In the genomic region with DNA sequence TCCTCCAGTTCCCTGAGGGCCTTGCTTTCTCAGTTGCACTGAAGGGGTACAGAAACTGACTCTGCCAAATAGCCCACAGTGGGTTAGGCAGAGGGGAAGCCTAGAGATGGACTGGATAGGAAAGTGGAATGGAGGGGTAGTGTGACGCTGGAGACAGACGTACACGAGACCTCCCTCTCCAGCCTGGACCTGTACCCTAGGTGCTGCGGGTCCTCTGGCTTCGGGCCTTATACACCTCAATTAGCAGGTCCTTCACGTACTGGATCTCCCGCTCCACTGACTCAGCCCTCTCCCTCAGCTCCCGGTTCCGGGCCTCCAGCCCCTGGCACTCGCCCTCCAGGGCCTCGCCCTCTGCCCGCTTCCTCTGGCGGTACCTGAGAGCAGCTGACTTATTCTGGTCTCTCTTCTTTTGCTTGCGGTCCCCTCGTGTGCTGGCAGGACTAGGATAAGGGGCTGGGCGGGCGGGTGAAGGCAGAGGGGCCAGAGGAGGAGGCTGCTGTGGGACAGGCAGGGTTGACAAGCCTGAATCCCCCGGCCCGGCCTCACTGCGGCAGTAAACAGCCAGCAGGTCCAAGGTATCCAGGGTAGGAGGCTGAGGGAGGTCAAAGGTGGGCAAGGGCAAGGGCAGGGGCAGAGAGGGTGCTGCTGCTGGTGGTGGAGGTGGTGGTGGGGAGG, we compare ENCODE assay signal across 16 mouse cellular contexts. TPM values are rescaled to one million over a fixed set of nuclear protein-coding genes. Genes with fewer than 3 reads are reported as not detected.
DNase-seq lines count a peak whose midpoint lies in the region; TF ChIP-seq lines count a peak whose summit lies in the region.
"Had no signal": no experiment of that assay in that cellular context is flagged by ENCODE, and none has a peak within 500 bp of the region (broad histone marks: within the 10 kb centered on the region; RNA-seq: fewer than 3 reads in every experiment).

No protein-coding gene starts in this region.

- H3K4me3 ChIP-seq in kidney, adult 2 months (ENCODE audit: insufficient read depth, low read depth, low read length), result no peak overlapping the region
- H3K4me3 ChIP-seq in testis, adult 2 months (ENCODE audit: control insufficient read depth, low read depth, low read length), result peak overlapping the region; percentile 58
- H3K4me3 ChIP-seq: forebrain, embryonic 13.5 days; heart, embryonic 12.5 days; layer of hippocampus, adult 2 months; left cerebral cortex, adult 2 months; limb, embryonic 15.5 days; lung, embryonic 15.5 days; midbrain, embryonic 10.5 days had no signal

- intact Hi-C loops in left cerebral cortex, postnatal 25 days (cut with DNase I), result loop anchor here (5.0 kb wide), 1 partner anchor 40 kb away; no protein-coding TSS in a partner anchor

- WGBS in kidney, adult 2 months, result 88% methylated on average over 20 of the region's 20 CpGs

- peaks cover 10% of the 10 kb centered on the region; the same call in 1 of the 2 replicates for H3K4me1 ChIP-seq in kidney, adult 2 months (ENCODE audit: control insufficient read depth, insufficient read depth, low read length)
- H3K4me1 ChIP-seq in testis, adult 2 months (ENCODE audit: control insufficient read depth, insufficient read depth, low read length), result peaks cover 5% of the 10 kb centered on the region

- no peak for TF ChIP-seq CTCF in kidney, adult 2 months (conservative IDR thresholded peaks at IDR 0.05; ENCODE audit: insufficient read depth, insufficient read length, low read depth, low read length)
- no peak for TF ChIP-seq CTCF in testis, adult 2 months (IDR thresholded peaks at IDR 0.05; ENCODE audit: control insufficient read depth, insufficient read depth, insufficient replicate concordance, low read depth, low read length)

- H3K27ac ChIP-seq in kidney, adult 2 months (ENCODE audit: insufficient read depth, low read depth, low read length), result no peak overlapping the region
- no peak overlapping the region for H3K27ac ChIP-seq in testis, adult 2 months (ENCODE audit: control insufficient read depth, insufficient read depth, low read depth, low read length)
- H3K27ac ChIP-seq: forebrain, embryonic 13.5 days; layer of hippocampus, adult 2 months; left cerebral cortex, adult 2 months; limb, embryonic 15.5 days; lung, embryonic 15.5 days; midbrain, embryonic 10.5 days had no signal

- peak; percentile 2 for DNase-seq in embryo, embryonic 10 days (ENCODE audit: low spot score)
- DNase-seq in embryo, embryonic 11 days, result no peak
- DNase-seq in kidney, postnatal 10 days, result peak; percentile 8
- no peak for DNase-seq in kidney, adult 2 months
- no peak for DNase-seq in testis, postnatal 14 days (ENCODE audit: low spot score)
- DNase-seq in testis, postnatal 10 days (ENCODE audit: low spot score), result peak; percentile 42
- no peak for DNase-seq in left cerebral cortex, postnatal 25 days (ENCODE audit: low spot score in 2 of 2)
- DNase-seq: cerebellum, adult 11-12 months had no signal

- H3K27me3 ChIP-seq in kidney, adult 2 months (replicated peaks; ENCODE audit: control insufficient read depth, insufficient read depth, low read length), result no peaks in the 10 kb centered on the region
- no peaks in the 10 kb centered on the region for H3K27me3 ChIP-seq in testis, adult 2 months (ENCODE audit: control insufficient read depth, insufficient read depth, low read length)
- H3K27me3 ChIP-seq: forebrain, embryonic 13.5 days; heart, embryonic 12.5 days; limb, embryonic 15.5 days; lung, embryonic 15.5 days had no signal

- no peaks in the 10 kb centered on the region for H3K36me3 ChIP-seq in kidney, adult 2 months (ENCODE audit: control insufficient read depth, insufficient read depth, low read length)
- H3K36me3 ChIP-seq in testis, adult 2 months (ENCODE audit: control insufficient read depth, insufficient read depth, low read length), result no peaks in the 10 kb centered on the region

- TF ChIP-seq POLR2A in kidney, adult 2 months (IDR thresholded peaks at IDR 0.05; ENCODE audit: low read depth, low read length), result no peak
- no peak for TF ChIP-seq POLR2A in testis, adult 2 months (IDR thresholded peaks at IDR 0.05; ENCODE audit: control insufficient read depth, low read depth, low read length)

RNA-seq across cellular contexts. Expression of gene Nup62, which starts 3.1 kb away (rescaled TPM):
- polyA plus RNA-seq in kidney, adult 2 months (2012; rRNA removed), result 32.6 and 35.9 TPM in 2 replicates
- polyA plus RNA-seq in testis, adult 2 months (2012; rRNA removed), result 181 and 183 TPM in 2 replicates
- 10 to 100 TPM; 27.3 to 30.4 TPM for total RNA-seq in left cerebral cortex, postnatal 25 days (2021)

RNA-seq across cellular contexts. Expression of gene Il4i1, which starts 3.4 kb away (rescaled TPM):
- 1.5 and 9.7 TPM in 2 replicates for polyA plus RNA-seq in kidney, adult 2 months (2012; rRNA removed)
- 97.2 and 97.6 TPM in 2 replicates for polyA plus RNA-seq in testis, adult 2 months (2012; rRNA removed)
- 1 to 10 TPM; 1.9 to 2.4 TPM for total RNA-seq in left cerebral cortex, postnatal 25 days (2021)

RNA-seq across cellular contexts. Expression of gene Atf5, which starts 3.7 kb away (rescaled TPM):
- 42.1 and 57.2 TPM in 2 replicates for polyA plus RNA-seq in kidney, adult 2 months (2012; rRNA removed)
- polyA plus RNA-seq in testis, adult 2 months (2012; rRNA removed), result 21.6 TPM in 2 replicates
- total RNA-seq in left cerebral cortex, postnatal 25 days (2021), result 10 to 100 TPM; 23.3 to 25.5 TPM

RNA-seq across cellular contexts. Expression of gene Akt1s1, which starts 36.0 kb away (rescaled TPM):
- polyA plus RNA-seq in kidney, adult 2 months (2012; rRNA removed), result 90.6 and 121 TPM in 2 replicates
- polyA plus RNA-seq in testis, adult 2 months (2012; rRNA removed), result 31.5 and 35.7 TPM in 2 replicates
- 10 to 100 TPM; 78.5 to 79.1 TPM for total RNA-seq in left cerebral cortex, postnatal 25 days (2021)

RNA-seq across cellular contexts. Expression of gene Tbc1d17, which starts 36.1 kb away (rescaled TPM):
- polyA plus RNA-seq in kidney, adult 2 months (2012; rRNA removed), result 100 and 114 TPM in 2 replicates
- 24.4 and 28.5 TPM in 2 replicates for polyA plus RNA-seq in testis, adult 2 months (2012; rRNA removed)
- total RNA-seq in left cerebral cortex, postnatal 25 days (2021), result 10 to 100 TPM; 61.6 to 72.9 TPM

Comparison
In these comparisons a context has a peak if more than half of its experiments do, and no peak if none do; other contexts are left out.
1. DNase-seq: peak in embryo, embryonic 10 days (single experiment), kidney, postnatal 10 days (single experiment) and testis, postnatal 10 days (single experiment); none in embryo, embryonic 11 days (single experiment), kidney, adult 2 months (single experiment), testis, postnatal 14 days (single experiment) and left cerebral cortex, postnatal 25 days (0 of 2).